Mouse (Mus musculus) kidney, embryonic 14.5 days (tissue): ENCODE results near the gene Slc10a1. TPM values are rescaled to one million over a fixed set of nuclear protein-coding genes. Genes with fewer than 3 reads are reported as not detected.

Experiments
- ATAC-seq: fragments of 200-750 bp; cut with Nextera tagmentation; 2 replicates; pipeline ENCODE4 v1.8.0; 2017; ENCODE audit warnings: moderate number of reproducible peaks, mild to moderate bottlenecking, moderate TSS enrichment, moderate library complexity; ENCODE audit not compliant: low FRiP score, low TSS enrichment
- H3K27ac ChIP-seq: fragments of 300-500 bp; sonication (generic); 2 replicates; pipeline ENCODE4 v1.5.1; 2014; ENCODE audit warnings: low read depth, mild to moderate bottlenecking, low read length, moderate library complexity, mixed read lengths
- H3K27me3 ChIP-seq: fragments of 300-500 bp; sonication (generic); 2 replicates; pipeline ENCODE4 v1.6.1; 2014; ENCODE audit warnings: mild to moderate bottlenecking, low read length; ENCODE audit not compliant: control insufficient read depth, insufficient read depth
- H3K36me3 ChIP-seq: fragments of 300-500 bp; sonication (generic); 2 replicates; pipeline ENCODE4 v1.6.1; 2014; ENCODE audit warnings: low read length, mixed read lengths; ENCODE audit not compliant: control insufficient read depth, insufficient read depth
- H3K4me1 ChIP-seq: fragments of 300-500 bp; sonication (generic); 2 replicates; pipeline ENCODE4 v1.6.1; 2014; ENCODE audit warnings: low read length, mixed read lengths; ENCODE audit not compliant: control insufficient read depth, insufficient read depth
- H3K4me2 ChIP-seq: fragments of 300-500 bp; sonication (generic); replicated peaks from 2 replicates; pipeline ENCODE4 v1.6.1; 2014; ENCODE audit warnings: low read depth, mild to moderate bottlenecking, low read length
- H3K4me3 ChIP-seq: fragments of 300-500 bp; sonication (generic); 2 replicates; pipeline ENCODE4 v1.5.1; 2014; ENCODE audit warnings: mild to moderate bottlenecking, low read length
- H3K9ac ChIP-seq: fragments of 300-500 bp; sonication (generic); 2 replicates; pipeline ENCODE4 v1.6.1; 2014; ENCODE audit warnings: low read depth, mild to moderate bottlenecking, low read length, moderate library complexity
- H3K9me3 ChIP-seq: fragments of 300-500 bp; sonication (generic); 2 replicates; pipeline ENCODE4 v1.6.1; 2016; ENCODE audit warnings: low read length; ENCODE audit not compliant: control insufficient read depth
- WGBS: fragments of 180-500 bp; shearing (Covaris S2); extraction: QIAGEN DNeasy Blood & Tissue Kit; methylation state at CpG from one replicate; pipeline ENCODE4 v1.1.7; 2014; 5-methylcytosine and 5-hydroxymethylcytosine counted together
- polyA plus RNA-seq: library from polyadenylated mRNA; unstranded; fragments of >200 nt; fragmentation: Nextera tagmentation; extraction: Ambion mirVana; gene quantifications from 2 replicates; pipeline ENCODE4 v1.2.1, GENCODE M21; 2014

Gene Slc10a1
- polyA plus RNA-seq, 1 experiment from 2014 or later: 0.46 TPM

- H3K4me2 ChIP-seq: no peak overlapping the region
- WGBS: 44% methylated on average over 1 of the region's 1 CpGs
- no peak for ATAC-seq
- no peak overlapping the region for H3K9ac ChIP-seq
- no peaks in the 10 kb centered on the region for H3K27me3 ChIP-seq
- no peak overlapping the region for H3K27ac ChIP-seq
- no peak overlapping the region for H3K4me3 ChIP-seq
- no peaks in the 10 kb centered on the region for H3K36me3 ChIP-seq
- 0 out of 2 replicates have a peak, but pooled peaks cover 5% of the 10 kb centered on the region for H3K4me1 ChIP-seq
- H3K9me3 ChIP-seq: no peaks in the 10 kb centered on the region
Observed at GRCm38 (mm10) chr12:80927518-80927917, 41.0 kb downstream of the Slc10a1 start.

GRCm38 (mm10) chr12:80926550-80926949 lies 42.0 kb downstream of the Slc10a1 start:
- Histone ChIP-seq H3K4me3 (no peak overlapping the region), H3K27me3 (no peaks in the 10 kb centered on the region), H3K9ac (no peak overlapping the region), H3K9me3 (no peaks in the 10 kb centered on the region), H3K36me3 (no peaks in the 10 kb centered on the region), H3K4me1 (0 out of 2 replicates have a peak, but pooled peaks cover 5% of the 10 kb centered on the region), H3K4me2 (no peak overlapping the region), H3K27ac (no peak overlapping the region)
- ATAC-seq: no peak
- 88% methylated on average over 4 of the region's 4 CpGs for WGBS

GRCm38 (mm10) chr12:80925919-80926318 lies 42.6 kb downstream of the Slc10a1 start:
- H3K9ac ChIP-seq: no peak overlapping the region
- 31% methylated on average over 7 of the region's 7 CpGs for WGBS
- no peaks in the 10 kb centered on the region for H3K9me3 ChIP-seq
- ATAC-seq: 0 out of 2 replicates have a peak, but pooled peaks have one; percentile 13
- no peaks in the 10 kb centered on the region for H3K27me3 ChIP-seq
- no peak overlapping the region for H3K4me2 ChIP-seq
- no peaks in the 10 kb centered on the region for H3K36me3 ChIP-seq
- H3K27ac ChIP-seq: no peak overlapping the region
- H3K4me1 ChIP-seq: 0 out of 2 replicates have a peak, but pooled peaks cover 5% of the 10 kb centered on the region
- H3K4me3 ChIP-seq: no peak overlapping the region

- Histone ChIP-seq H3K27ac (no peak overlapping the region; the same call in 1 of the 2 replicates), H3K9me3 (no peaks in the 10 kb centered on the region), H3K4me1 (0 out of 2 replicates have a peak, but pooled peaks cover 5% of the 10 kb centered on the region), H3K4me2 (no peak overlapping the region), H3K27me3 (no peaks in the 10 kb centered on the region), H3K9ac (no peak overlapping the region), H3K4me3 (no peak overlapping the region), H3K36me3 (no peaks in the 10 kb centered on the region)
- WGBS: 65% methylated on average over 3 of the region's 3 CpGs
- ATAC-seq: no peak
Observed at GRCm38 (mm10) chr12:80924205-80924604, 44.3 kb downstream of the Slc10a1 start.

- Histone ChIP-seq H3K4me3 (no peak overlapping the region), H3K9ac (no peak overlapping the region), H3K27me3 (no peaks in the 10 kb centered on the region), H3K36me3 (no peaks in the 10 kb centered on the region), H3K9me3 (no peaks in the 10 kb centered on the region), H3K4me1 (0 out of 2 replicates have a peak, but pooled peaks cover 5% of the 10 kb centered on the region), H3K27ac (no peak overlapping the region), H3K4me2 (no peak overlapping the region)
- ATAC-seq: no peak
- 57% methylated on average over 5 of the region's 5 CpGs for WGBS
Observed at GRCm38 (mm10) chr12:80923602-80924001, 44.9 kb downstream of the Slc10a1 start.

GRCm38 (mm10) chr12:80922869-80923268 lies 45.6 kb downstream of the Slc10a1 start:
- Histone ChIP-seq H3K9me3 (no peaks in the 10 kb centered on the region), H3K27me3 (no peaks in the 10 kb centered on the region), H3K4me1 (0 out of 2 replicates have a peak, but pooled peaks cover 5% of the 10 kb centered on the region), H3K9ac (no peak overlapping the region), H3K4me2 (peak overlapping the region; percentile 21), H3K27ac (no peak overlapping the region), H3K36me3 (no peaks in the 10 kb centered on the region), H3K4me3 (peak overlapping the region; percentile 16)
- ATAC-seq: peak; percentile 55
- WGBS: 5% methylated on average over 7 of the region's 7 CpGs

GRCm38 (mm10) chr12:80921301-80921700 lies 47.2 kb downstream of the Slc10a1 start:
- H3K27ac ChIP-seq: no peak overlapping the region
- no peak for ATAC-seq
- H3K4me2 ChIP-seq: no peak overlapping the region
- no peaks in the 10 kb centered on the region for H3K36me3 ChIP-seq
- H3K4me1 ChIP-seq: 0 out of 2 replicates have a peak, but pooled peaks cover 5% of the 10 kb centered on the region
- WGBS: 92% methylated on average over 5 of the region's 5 CpGs
- no peaks in the 10 kb centered on the region for H3K27me3 ChIP-seq
- no peaks in the 10 kb centered on the region for H3K9me3 ChIP-seq
- H3K4me3 ChIP-seq: no peak overlapping the region
- H3K9ac ChIP-seq: no peak overlapping the region

- no peak overlapping the region for H3K27ac ChIP-seq
- ATAC-seq: no peak
- no peak overlapping the region for H3K4me2 ChIP-seq
- H3K27me3 ChIP-seq: no peaks in the 10 kb centered on the region
- H3K9ac ChIP-seq: no peak overlapping the region
- H3K36me3 ChIP-seq: no peaks in the 10 kb centered on the region
- 0 out of 2 replicates have a peak, but pooled peaks cover 2% of the 10 kb centered on the region for H3K4me1 ChIP-seq
- H3K4me3 ChIP-seq: no peak overlapping the region
- WGBS: 55% methylated on average over 7 of the region's 7 CpGs
- H3K9me3 ChIP-seq: no peaks in the 10 kb centered on the region
Observed at GRCm38 (mm10) chr12:80917764-80918163, 50.7 kb downstream of the Slc10a1 start.

GRCm38 (mm10) chr12:80909631-80910030 lies 58.9 kb downstream of the Slc10a1 start:
- WGBS: 85% methylated on average over 8 of the region's 8 CpGs
- no peak overlapping the region for H3K4me2 ChIP-seq
- H3K36me3 ChIP-seq: no peaks in the 10 kb centered on the region
- no peak overlapping the region for H3K9ac ChIP-seq
- no peak overlapping the region for H3K4me3 ChIP-seq
- ATAC-seq: no peak
- H3K4me1 ChIP-seq: no peaks in the 10 kb centered on the region
- H3K27me3 ChIP-seq: no peaks in the 10 kb centered on the region
- H3K9me3 ChIP-seq: no peaks in the 10 kb centered on the region
- H3K27ac ChIP-seq: no peak overlapping the region
